ENCODE assay signal across 18 mouse cellular contexts in the genomic region with DNA sequence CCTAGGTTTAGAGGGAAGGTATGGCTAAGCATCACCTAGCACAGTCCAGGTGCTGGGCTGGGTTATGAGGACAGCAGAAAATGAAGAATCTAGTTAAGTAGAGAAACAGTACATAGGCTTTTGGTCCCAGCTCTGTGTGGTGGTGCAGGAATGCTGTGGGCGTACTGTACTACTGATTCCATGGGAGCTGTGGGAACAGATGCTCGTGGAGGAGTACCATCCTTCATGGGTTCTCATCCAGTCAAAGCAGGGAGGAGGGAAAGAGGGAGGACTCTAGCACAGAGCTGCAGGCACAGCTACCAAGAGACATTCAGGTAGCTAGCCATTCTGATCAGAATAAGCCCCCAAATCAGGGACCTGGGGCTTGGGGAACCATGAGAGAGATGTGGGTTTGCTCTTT. TPM values are rescaled to one million over a fixed set of nuclear protein-coding genes. Genes with fewer than 3 reads are reported as not detected.
DNase-seq lines count a peak whose midpoint lies in the region; TF ChIP-seq lines count a peak whose summit lies in the region.
"Had no signal": no experiment of that assay in that cellular context is flagged by ENCODE, and none has a peak within 500 bp of the region (broad histone marks: within the 10 kb centered on the region; RNA-seq: fewer than 3 reads in every experiment).

No protein-coding gene starts in this region.

- no peak for TF ChIP-seq CTCF in cortical plate, adult 2 months (IDR thresholded peaks at IDR 0.05; ENCODE audit: extremely low read depth, insufficient read depth, low read length)
- TF ChIP-seq CTCF in gastrocnemius, adult 2 months (IDR thresholded peaks at IDR 0.05), result no peak

- H3K4me1 ChIP-seq in cortical plate, adult 2 months (ENCODE audit: control insufficient read depth, insufficient read depth, low read length), result peaks cover 9% of the 10 kb centered on the region
- H3K4me1 ChIP-seq: neural tube, embryonic 15.5 days had no signal

- intact Hi-C loops in left cerebral cortex, postnatal 14 days (cut with DNase I), result no loop called here
- intact Hi-C loops in gastrocnemius, adult 2 months (cut with DNase I), result no loop called here

- 0 out of 2 replicates have a peak overlapping the region, but pooled peaks have one; percentile 18 for H3K27ac ChIP-seq in cortical plate, adult 2 months (ENCODE audit: insufficient read depth, low read length)
- no peak overlapping the region for H3K27ac ChIP-seq in gastrocnemius, adult 2 months
- H3K27ac ChIP-seq: heart, embryonic 10.5 days; intestine, embryonic 15.5 days; kidney, postnatal 0 days; neural tube, embryonic 15.5 days had no signal

- peak; percentile 51 for DNase-seq in 416B (ENCODE audit: low read depth)
- DNase-seq in layer of hippocampus, adult 8-10 months (ENCODE audit: low spot score in 2 of 2), result peak; percentile 82 to 87
- peak; percentile 71 to 88 for DNase-seq in left cerebral cortex, postnatal 14 days (ENCODE audit: low spot score in 2 of 2)
- DNase-seq in gastrocnemius, adult 2 months, result no peak
- no peak for DNase-seq in lung, postnatal 25 days (ENCODE audit: low spot score)
- no peak for DNase-seq in cerebellum, postnatal 10 days
- DNase-seq: cerebellum, adult 11-12 months; lung, adult 2 months; retina, postnatal 1 day; thymus, postnatal 25 days had no signal

- TF ChIP-seq POLR2A in cortical plate, adult 2 months (IDR thresholded peaks at IDR 0.05; ENCODE audit: extremely low read depth, insufficient read depth, low read length), result no peak

- no peak overlapping the region for H3K4me3 ChIP-seq in cortical plate, adult 2 months (ENCODE audit: insufficient read depth, low read length)
- H3K4me3 ChIP-seq in gastrocnemius, adult 2 months, result no peak overlapping the region
- H3K4me3 ChIP-seq: heart, embryonic 10.5 days; intestine, embryonic 15.5 days; megakaryocyte, embryonic 14.5 days; neural tube, embryonic 15.5 days had no signal

RNA-seq across cellular contexts. Expression of a gene that starts 22.5 kb away (rescaled TPM):
- polyA plus RNA-seq in cortical plate, adult 2 months (2012; rRNA removed), result 6.3 and 6.9 TPM in 2 replicates
- total RNA-seq in layer of hippocampus, adult 8-10 months (2022), result 1 to 10 TPM in 3 of 4 experiments, under 1 TPM in 1; 0.92 to 2.4 (median 2.2) TPM
- 1 to 10 TPM; 2.3 to 2.8 TPM for total RNA-seq in left cerebral cortex, postnatal 14 days (2021)
- total RNA-seq in gastrocnemius, adult 2 months (2021), result 1 to 10 TPM; 2.0 to 4.2 TPM
- total RNA-seq: hematopoietic stem cell, adult 5-6 weeks; monocyte, adult 5-6 weeks had no signal

RNA-seq across cellular contexts. Expression of a gene that starts 40.4 kb away (rescaled TPM):
- polyA plus RNA-seq in cortical plate, adult 2 months (2012; rRNA removed), result 74.2 and 81.0 TPM in 2 replicates
- total RNA-seq in layer of hippocampus, adult 8-10 months (2022), result 10 to 100 TPM; 18.1 to 24.9 (median 22.5) TPM
- total RNA-seq in left cerebral cortex, postnatal 14 days (2021), result 10 to 100 TPM; 19.5 to 26.4 TPM
- total RNA-seq in gastrocnemius, adult 2 months (2021), result 10 to 100 TPM in 1 of 2 experiments, 1 to 10 TPM in 1; 6.7 to 26.8 TPM

RNA-seq across cellular contexts. Expression of a gene that starts 55.1 kb away (rescaled TPM):
- 99.2 and 105 TPM in 2 replicates for polyA plus RNA-seq in cortical plate, adult 2 months (2012; rRNA removed)
- total RNA-seq in layer of hippocampus, adult 8-10 months (2022), result 100 to 1,000 TPM; 124 to 140 (median 132) TPM
- total RNA-seq in left cerebral cortex, postnatal 14 days (2021), result 100 to 1,000 TPM; 120 to 127 TPM
- 10 to 100 TPM; 15.7 to 40.3 TPM for total RNA-seq in gastrocnemius, adult 2 months (2021)

Comparison
In these comparisons a context has a peak if more than half of its experiments do, and no peak if none do; other contexts are left out.
1. DNase-seq: peak in 416B (single experiment), layer of hippocampus, adult 8-10 months (2 of 2) and left cerebral cortex, postnatal 14 days (2 of 2); none in gastrocnemius, adult 2 months (single experiment), lung, postnatal 25 days (single experiment) and cerebellum, postnatal 10 days (0 of 2).